Comparison of ENCODE assay signal across 7 mouse cellular contexts in the genomic region with DNA sequence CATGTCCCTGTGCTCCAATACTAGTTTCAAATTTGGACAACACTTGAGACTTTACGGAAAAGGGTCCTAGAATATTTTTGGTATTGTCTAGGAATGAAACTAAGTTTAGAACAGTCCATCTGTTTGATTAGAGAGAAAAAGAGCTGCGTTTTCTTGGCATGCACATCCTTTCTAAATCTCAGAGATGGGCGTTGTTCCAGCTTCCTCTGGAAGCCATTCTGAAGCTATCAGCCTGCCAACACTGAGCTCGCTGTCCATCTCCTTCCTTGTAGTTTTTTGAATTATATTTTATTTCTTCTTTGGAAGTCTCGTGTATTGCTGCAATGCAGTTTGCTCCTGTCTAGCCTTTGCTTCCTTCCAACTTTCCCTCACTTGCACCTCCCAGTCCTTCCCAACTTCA. TPM values are rescaled to one million over a fixed set of nuclear protein-coding genes. Genes with fewer than 3 reads are reported as not detected.
DNase-seq lines count a peak whose midpoint lies in the region; ATAC-seq and TF ChIP-seq lines count a peak whose summit lies in the region.

No protein-coding gene starts in this region.

- TF ChIP-seq CTCF in heart, postnatal 0 days (IDR thresholded peaks at IDR 0.05; ENCODE audit: low read depth): no peak

- ATAC-seq in heart, postnatal 0 days (ENCODE audit: insufficient read depth, low read depth): no peak
- no peak for ATAC-seq in CD4-positive, CD25-positive, alpha-beta regulatory T cell, adult 4 months

- H3K27ac ChIP-seq in heart, postnatal 0 days (ENCODE audit: low read depth): peak overlapping the region; percentile 36; the same call in 1 of the 2 replicates

- H3K4me1 ChIP-seq in heart, postnatal 0 days (ENCODE audit: control insufficient read depth, insufficient read depth): peaks cover 29% of the 10 kb centered on the region

- H3K9me3 ChIP-seq in heart, postnatal 0 days (replicated peaks; ENCODE audit: control insufficient read depth, low read length): no peaks in the 10 kb centered on the region

- TF ChIP-seq EP300 in heart, postnatal 0 days (IDR thresholded peaks at IDR 0.05; ENCODE audit: low read depth): no peak

- H3K9ac ChIP-seq in heart, postnatal 0 days (replicated peaks; ENCODE audit: low read depth, low read length): no peak overlapping the region

- no peaks in the 10 kb centered on the region for H3K36me3 ChIP-seq in heart, postnatal 0 days (replicated peaks; ENCODE audit: control insufficient read depth, insufficient read depth, low read length)

- H3K4me3 ChIP-seq in heart, postnatal 0 days (ENCODE audit: low read depth, low read length): no peak overlapping the region

- 16% methylated on average over 5 of the region's 5 CpGs for WGBS in heart, postnatal 0 days

- peak; percentile 47 to 48 for DNase-seq in left cerebral cortex, adult 18-20 months (ENCODE audit: low spot score in 2 of 2)
- no peak for DNase-seq in left cerebral cortex, adult 11 months (ENCODE audit: low spot score)
- peak; percentile 82 to 86 for DNase-seq in cerebellum, postnatal 10 days
- no peak for DNase-seq in heart, postnatal 0 days (ENCODE audit: low spot score)
- DNase-seq in lung, postnatal 25 days (ENCODE audit: low spot score): peak; percentile 43
- DNase-seq in embryo, embryonic 11 days: no peak

- peak overlapping the region; percentile 24 for H3K4me2 ChIP-seq in heart, postnatal 0 days (ENCODE audit: low read depth, low read length)

- no peaks in the 10 kb centered on the region for H3K27me3 ChIP-seq in heart, postnatal 0 days (ENCODE audit: control insufficient read depth, insufficient read depth, low read length)

RNA-seq across cellular contexts. Expression of a gene that starts 53.9 kb away (rescaled TPM):
- 10 to 100 TPM; 44.5 to 47.3 TPM for total RNA-seq in left cerebral cortex, adult 18-20 months (2021)
- 62.1 and 75.0 TPM in 2 replicates for total RNA-seq in heart, postnatal 0 days (2014; rRNA removed; ENCODE audit: low replicate concordance)
- 33.8 and 35.9 TPM in 2 replicates for polyA plus RNA-seq in heart, postnatal 0 days (2015; fragmentation: Nextera tagmentation; extraction: Ambion mirVana)
- polyA plus RNA-seq in CD4-positive, CD25-positive, alpha-beta regulatory T cell, adult 4 months (2017; shearing (Covaris generic)): 10 to 100 TPM; 30.9 to 31.9 TPM

Comparison
In these comparisons a context has a peak if more than half of its experiments do, and no peak if none do; other contexts are left out.
1. DNase-seq: peak in left cerebral cortex, adult 18-20 months (2 of 2), cerebellum, postnatal 10 days (2 of 2) and lung, postnatal 25 days (single experiment); none in left cerebral cortex, adult 11 months (single experiment), heart, postnatal 0 days (single experiment) and embryo, embryonic 11 days (single experiment).